Mouse (Mus musculus) myocyte (in vitro differentiated cells): ENCODE measurements around the gene Art3. TPM values are rescaled to one million over a fixed set of nuclear protein-coding genes. Genes with fewer than 3 reads are reported as not detected.

Experiments
- H3K27me3 ChIP-seq: one replicate; pipeline ENCODE4 v1.6.1; 2011; ENCODE audit not compliant: control insufficient read depth, insufficient read depth, insufficient read length
- H3K36me3 ChIP-seq: one replicate; pipeline ENCODE4 v1.6.1; 2011; ENCODE audit not compliant: control insufficient read depth, insufficient read depth
- H3K4me2 ChIP-seq: one replicate; pipeline ENCODE4 v1.6.1; 2011; ENCODE audit warnings: low read depth, control low read depth
- H3K4me3 ChIP-seq: one replicate; pipeline ENCODE4 v1.5.1; 2011; ENCODE audit warnings: mild to moderate bottlenecking, control low read depth, moderate library complexity
- H3K79me2 ChIP-seq: one replicate; pipeline ENCODE4 v1.6.1; 2011; ENCODE audit not compliant: control insufficient read depth, insufficient read depth
- H3ac ChIP-seq: one replicate; pipeline ENCODE4 v1.6.1; 2011; ENCODE audit not compliant: control insufficient read depth, insufficient read length
- CEBPB ChIP-seq: IDR thresholded peaks from 2 replicates; pipeline ENCODE4 v1.6.1; 2011; ENCODE audit warnings: mild to moderate bottlenecking, moderate library complexity; ENCODE audit not compliant: poor library complexity, insufficient read depth, severe bottlenecking
- E2F4 ChIP-seq: IDR thresholded peaks from one replicate; pipeline ENCODE4 v1.6.1; 2011; ENCODE audit warnings: mild to moderate bottlenecking, control low read depth, moderate library complexity; ENCODE audit not compliant: insufficient read depth
- MAX ChIP-seq: IDR thresholded peaks from one replicate; pipeline ENCODE4 v1.6.1; 2011; ENCODE audit warnings: low read depth, mild to moderate bottlenecking, control low read depth
- MYOD1 ChIP-seq, 3 experiments: IDR thresholded peaks; one replicate each; pipeline ENCODE4 v1.6.1; 2011; ENCODE audit warnings: control low read depth in 2 of 3, low read depth in 2 of 3, mild to moderate bottlenecking in 2 of 3, moderate library complexity in 1 of 3; ENCODE audit not compliant: insufficient read length in 2 of 3, control insufficient read depth in 1 of 3
- MYOG ChIP-seq, 3 experiments: IDR thresholded peaks; one replicate each; pipeline ENCODE4 v1.6.1; 2011; ENCODE audit warnings: control low read depth in 2 of 3, low read depth in 2 of 3, mild to moderate bottlenecking in 2 of 3; ENCODE audit not compliant: insufficient read length in 2 of 3, control insufficient read depth in 1 of 3, insufficient read depth in 1 of 3
- POLR2A ChIP-seq: IDR thresholded peaks from one replicate; pipeline ENCODE4 v1.6.1; 2011; ENCODE audit warnings: low read depth, mild to moderate bottlenecking, control low read depth, moderate library complexity; ENCODE audit not compliant: insufficient read length
- POLR2AphosphoS2 ChIP-seq: IDR thresholded peaks from one replicate; pipeline ENCODE4 v1.6.1; 2011; ENCODE audit warnings: low read depth, control low read depth; ENCODE audit not compliant: insufficient read length
- REST ChIP-seq: IDR thresholded peaks from one replicate; pipeline ENCODE4 v1.6.1; 2011; ENCODE audit warnings: mild to moderate bottlenecking, control low read depth, moderate library complexity; ENCODE audit not compliant: insufficient read depth, insufficient read length
- SRF ChIP-seq: IDR thresholded peaks from one replicate; pipeline ENCODE4 v1.6.1; 2011; ENCODE audit warnings: low read depth; ENCODE audit not compliant: control insufficient read depth, insufficient read length
- TCF12 ChIP-seq: IDR thresholded peaks from one replicate; pipeline ENCODE4 v1.6.1; 2011; ENCODE audit warnings: mild to moderate bottlenecking, control low read depth; ENCODE audit not compliant: poor library complexity, insufficient read depth, severe bottlenecking
- TCF3 ChIP-seq: IDR thresholded peaks from one replicate; pipeline ENCODE4 v1.6.1; 2011; ENCODE audit warnings: low read depth, control low read depth; ENCODE audit not compliant: insufficient read length
- USF1 ChIP-seq: IDR thresholded peaks from one replicate; pipeline ENCODE4 v1.6.1; 2011; ENCODE audit warnings: low read depth, mild to moderate bottlenecking, control low read depth, moderate library complexity
- polyA plus RNA-seq: library from polyadenylated mRNA; unstranded; fragments of >200 nt; fragmentation: generic; extraction: Trizol; gene quantifications from one replicate; pipeline ENCODE4 v1.2.1, GENCODE M21; 2012; ENCODE audit warnings: missing spikeins

The Art3 gene
- polyA plus RNA-seq, 1 experiment = 3.8 TPM

DNA sequence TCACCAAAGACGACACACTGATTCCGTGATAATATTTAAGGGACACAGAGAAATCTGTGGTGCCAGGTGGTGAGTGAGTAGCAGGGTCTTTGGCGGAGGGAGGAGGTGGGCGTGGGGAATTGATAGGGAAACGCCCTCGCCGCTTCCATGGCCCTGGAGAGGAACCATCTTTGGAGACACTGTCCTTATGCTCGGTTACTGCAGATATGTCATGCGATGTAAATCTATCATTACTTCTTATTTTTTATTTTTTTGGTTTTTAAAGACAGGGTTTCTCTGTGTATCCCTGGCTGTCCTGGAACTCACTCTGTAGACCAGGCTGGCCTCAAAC lies 50.7 kb downstream of the Art3 start:
- H3K36me3 ChIP-seq = no peaks in the 10 kb centered on the region
- H3ac ChIP-seq = no peak overlapping the region
- TF ChIP-seq REST = no peak
- no peak for TF ChIP-seq E2F4
- no peak for TF ChIP-seq CEBPB
- TF ChIP-seq MAX = no peak
- no peak for TF ChIP-seq POLR2A
- TF ChIP-seq MYOD1 (IDR thresholded peaks at IDR 0.05; ENCODE audit: control insufficient read depth in 1 of 3, insufficient read length in 2 of 3, low read depth in 2 of 3) = no peak
- no peak for TF ChIP-seq POLR2AphosphoS2
- TF ChIP-seq SRF = no peak
- TF ChIP-seq USF1 = no peak
- no peak for TF ChIP-seq TCF3
- no peak for TF ChIP-seq TCF12
- no peak for TF ChIP-seq MYOG (IDR thresholded peaks at IDR 0.05; ENCODE audit: control insufficient read depth in 1 of 3, insufficient read depth in 1 of 3, insufficient read length in 2 of 3, low read depth in 2 of 3)
- H3K79me2 ChIP-seq = no peaks in the 10 kb centered on the region
- no peak overlapping the region for H3K4me2 ChIP-seq
- H3K4me3 ChIP-seq = no peak overlapping the region
- H3K27me3 ChIP-seq = no peaks in the 10 kb centered on the region

DNA sequence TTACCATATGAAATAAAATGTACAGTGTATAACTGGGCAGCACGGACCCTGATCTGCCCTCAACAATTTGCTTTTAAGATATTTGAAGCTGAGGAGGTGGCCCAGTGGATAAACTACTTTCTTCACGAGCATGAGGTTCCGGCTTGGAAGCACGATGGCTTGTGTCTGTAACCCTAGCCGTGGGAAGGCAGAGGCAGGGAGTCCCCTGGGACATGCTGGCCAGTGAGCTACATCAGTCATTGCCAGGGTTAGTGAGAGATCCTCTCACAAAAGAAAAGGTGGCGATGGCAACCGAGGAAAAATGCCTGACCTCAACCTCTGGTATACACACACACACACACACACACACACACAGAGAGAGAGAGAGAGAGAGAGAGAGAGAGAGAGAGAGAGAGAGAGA lies 52.1 kb downstream of the Art3 start:
- Histone ChIP-seq H3K4me2 (peak overlapping the region; percentile 47), H3ac (no peak overlapping the region), H3K36me3 (no peaks in the 10 kb centered on the region), H3K27me3 (no peaks in the 10 kb centered on the region), H3K79me2 (no peaks in the 10 kb centered on the region), H3K4me3 (no peak overlapping the region)
- TF ChIP-seq POLR2AphosphoS2 (no peak), CEBPB (no peak), MYOD1 (IDR thresholded peaks at IDR 0.05; ENCODE audit: control insufficient read depth in 1 of 3, insufficient read length in 2 of 3, low read depth in 2 of 3) (no peak), TCF3 (no peak), USF1 (no peak), MYOG (IDR thresholded peaks at IDR 0.05; ENCODE audit: control insufficient read depth in 1 of 3, insufficient read depth in 1 of 3, insufficient read length in 2 of 3, low read depth in 2 of 3) (no peak), SRF (no peak), MAX (no peak), POLR2A (no peak), E2F4 (no peak), TCF12 (no peak), REST (no peak)

DNA sequence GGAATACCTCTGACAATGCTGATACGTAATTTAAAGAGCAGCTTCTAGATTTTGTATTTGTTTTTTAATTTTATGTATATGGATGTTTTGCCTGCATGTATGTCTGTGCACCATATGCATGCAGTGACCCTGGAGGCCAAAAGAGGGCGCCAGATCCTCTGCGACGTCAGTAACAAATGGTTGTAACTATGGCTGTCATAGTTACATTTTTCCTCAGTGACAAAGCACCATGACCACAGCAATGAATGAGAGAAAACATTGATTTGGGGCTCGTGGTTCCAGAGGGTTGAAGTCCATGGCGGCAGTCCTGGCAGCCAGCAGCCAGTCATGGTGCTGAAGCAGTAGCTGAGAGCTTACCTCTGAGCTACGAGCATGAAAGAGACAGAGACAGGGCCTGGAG lies 53.2 kb downstream of the Art3 start:
- no peak overlapping the region for H3K4me2 ChIP-seq
- H3K4me3 ChIP-seq = no peak overlapping the region
- no peaks in the 10 kb centered on the region for H3K79me2 ChIP-seq
- H3K27me3 ChIP-seq = no peaks in the 10 kb centered on the region
- H3K36me3 ChIP-seq = no peaks in the 10 kb centered on the region
- H3ac ChIP-seq = no peak overlapping the region
- TF ChIP-seq POLR2A = no peak
- no peak for TF ChIP-seq E2F4
- no peak for TF ChIP-seq MYOG (IDR thresholded peaks at IDR 0.05; ENCODE audit: control insufficient read depth in 1 of 3, insufficient read depth in 1 of 3, insufficient read length in 2 of 3, low read depth in 2 of 3)
- TF ChIP-seq TCF3 = no peak
- no peak for TF ChIP-seq MYOD1 (IDR thresholded peaks at IDR 0.05; ENCODE audit: control insufficient read depth in 1 of 3, insufficient read length in 2 of 3, low read depth in 2 of 3)
- no peak for TF ChIP-seq SRF
- no peak for TF ChIP-seq TCF12
- TF ChIP-seq USF1 = no peak
- TF ChIP-seq REST = no peak
- TF ChIP-seq POLR2AphosphoS2 = no peak
- TF ChIP-seq MAX = no peak
- TF ChIP-seq CEBPB = no peak

DNA sequence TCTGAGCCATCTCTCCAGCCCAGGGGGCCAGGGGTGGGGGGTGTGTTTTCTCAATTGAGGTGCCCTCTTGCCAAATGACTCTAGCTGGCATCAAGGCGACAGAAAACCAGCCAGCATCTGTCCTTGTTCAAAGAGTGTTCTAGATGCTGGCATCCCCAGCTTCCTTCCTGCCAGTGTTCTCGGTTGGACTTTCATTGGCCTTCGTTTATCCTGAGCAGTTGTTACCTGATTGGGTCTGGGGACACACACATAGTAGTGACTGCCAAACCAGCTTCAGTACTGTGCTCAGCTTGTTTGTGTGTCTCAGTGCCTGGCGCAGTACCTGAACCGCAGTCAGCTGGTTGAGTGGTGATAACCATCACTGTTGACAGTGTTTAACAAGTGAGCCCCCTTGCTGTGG lies 54.5 kb downstream of the Art3 start:
- Histone ChIP-seq H3K79me2 (no peaks in the 10 kb centered on the region), H3ac (no peak overlapping the region), H3K4me2 (no peak overlapping the region), H3K4me3 (no peak overlapping the region), H3K36me3 (no peaks in the 10 kb centered on the region), H3K27me3 (no peaks in the 10 kb centered on the region)
- TF ChIP-seq TCF12 = no peak
- no peak for TF ChIP-seq POLR2AphosphoS2
- TF ChIP-seq MYOG (IDR thresholded peaks at IDR 0.05; ENCODE audit: control insufficient read depth in 1 of 3, insufficient read depth in 1 of 3, insufficient read length in 2 of 3, low read depth in 2 of 3) = no peak
- no peak for TF ChIP-seq TCF3
- TF ChIP-seq MAX = no peak
- TF ChIP-seq E2F4 = no peak
- no peak for TF ChIP-seq USF1
- no peak for TF ChIP-seq MYOD1 (IDR thresholded peaks at IDR 0.05; ENCODE audit: control insufficient read depth in 1 of 3, insufficient read length in 2 of 3, low read depth in 2 of 3)
- no peak for TF ChIP-seq POLR2A
- no peak for TF ChIP-seq CEBPB
- TF ChIP-seq SRF = no peak
- no peak for TF ChIP-seq REST

DNA sequence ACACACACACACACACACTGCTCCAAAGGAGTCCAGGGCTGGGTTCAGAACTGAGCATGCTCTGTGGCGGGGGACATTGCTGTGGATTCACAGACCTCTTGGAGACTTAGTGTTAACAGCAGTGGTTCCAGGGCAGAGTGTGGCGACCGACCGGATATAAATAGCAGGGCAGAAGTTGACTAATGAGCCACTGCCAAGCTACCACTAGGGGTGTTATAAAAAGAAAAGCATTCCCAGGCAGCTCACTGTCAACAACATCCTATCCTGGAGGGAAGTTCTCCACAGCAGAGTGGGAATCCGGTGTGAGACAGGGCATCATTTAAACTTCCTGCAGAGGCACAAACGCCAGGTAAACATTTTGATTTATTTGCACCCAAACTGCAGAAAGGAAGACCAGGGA lies 55.0 kb downstream of the Art3 start:
- Histone ChIP-seq H3K79me2 (no peaks in the 10 kb centered on the region), H3K27me3 (no peaks in the 10 kb centered on the region), H3ac (no peak overlapping the region), H3K36me3 (no peaks in the 10 kb centered on the region), H3K4me3 (no peak overlapping the region), H3K4me2 (peak overlapping the region; percentile 24)
- TF ChIP-seq E2F4 (no peak), TCF3 (no peak)
